ENCODE assay signal across 12 mouse cellular contexts in the genomic region with DNA sequence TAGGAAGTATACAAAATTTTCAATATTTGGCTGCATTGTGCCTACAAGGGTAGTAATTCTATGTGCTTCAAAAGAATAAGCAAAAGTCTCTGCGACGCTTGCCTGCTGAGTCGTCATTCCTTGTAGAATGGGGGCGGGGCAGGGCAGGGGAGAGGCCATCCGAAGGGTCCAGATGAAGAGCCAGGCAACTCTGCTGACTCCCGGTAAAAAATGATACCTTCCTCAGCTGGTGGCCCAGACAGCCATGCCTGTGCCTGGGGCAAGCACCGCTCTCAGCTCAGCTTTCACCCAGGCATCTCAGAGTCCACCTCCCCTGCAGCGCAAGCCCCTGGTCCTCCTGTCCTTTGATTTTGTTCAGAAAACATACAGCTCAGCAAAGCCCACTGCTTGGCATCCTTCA.
DNase-seq lines count a peak whose midpoint lies in the region; ATAC-seq and TF ChIP-seq lines count a peak whose summit lies in the region.
"Had no signal": no experiment of that assay in that cellular context is flagged by ENCODE, and none has a peak within 500 bp of the region (broad histone marks: within the 10 kb centered on the region; RNA-seq: fewer than 3 reads in every experiment).

No protein-coding gene starts in this region.

- H3K4me3 ChIP-seq in kidney, postnatal 0 days (replicated peaks; ENCODE audit: low read depth, low read length), result no peak overlapping the region
- H3K4me3 ChIP-seq in gastrocnemius, adult 2 months, result peak overlapping the region; percentile 24; the same call in 1 of the 2 replicates
- no peak overlapping the region for H3K4me3 ChIP-seq in hindbrain, embryonic 14.5 days (replicated peaks; ENCODE audit: low read length)
- no peak overlapping the region for H3K4me3 ChIP-seq in neural tube, embryonic 13.5 days
- no peak overlapping the region for H3K4me3 ChIP-seq in liver, postnatal 0 days (ENCODE audit: low read depth, low read length)
- H3K4me3 ChIP-seq: forebrain, embryonic 15.5 days had no signal

- H3K27me3 ChIP-seq in kidney, postnatal 0 days (ENCODE audit: insufficient read depth, low read length), result no peaks in the 10 kb centered on the region
- no peaks in the 10 kb centered on the region for H3K27me3 ChIP-seq in hindbrain, embryonic 14.5 days (ENCODE audit: control insufficient read depth, insufficient read depth, low read length)
- H3K27me3 ChIP-seq in neural tube, embryonic 13.5 days, result no peaks in the 10 kb centered on the region
- no peaks in the 10 kb centered on the region for H3K27me3 ChIP-seq in liver, postnatal 0 days (ENCODE audit: insufficient read depth, low read length)
- H3K27me3 ChIP-seq: forebrain, embryonic 15.5 days had no signal

- H3K27ac ChIP-seq in kidney, postnatal 0 days, result no peak overlapping the region
- peak overlapping the region; percentile 94 for H3K27ac ChIP-seq in gastrocnemius, adult 2 months
- no peak overlapping the region for H3K27ac ChIP-seq in hindbrain, embryonic 14.5 days
- no peak overlapping the region for H3K27ac ChIP-seq in neural tube, embryonic 13.5 days (replicated peaks)
- no peak overlapping the region for H3K27ac ChIP-seq in liver, postnatal 0 days (ENCODE audit: low read depth)
- H3K27ac ChIP-seq: forebrain, embryonic 15.5 days had no signal

- H3K9ac ChIP-seq in kidney, postnatal 0 days (ENCODE audit: low read depth, low read length), result no peak overlapping the region
- no peak overlapping the region for H3K9ac ChIP-seq in hindbrain, embryonic 14.5 days
- peak overlapping the region; percentile 47; the same call in 1 of the 2 replicates for H3K9ac ChIP-seq in neural tube, embryonic 13.5 days
- no peak overlapping the region for H3K9ac ChIP-seq in liver, postnatal 0 days (replicated peaks)
- H3K9ac ChIP-seq: forebrain, embryonic 15.5 days; lung, embryonic 14.5 days had no signal

- H3K9me3 ChIP-seq in kidney, postnatal 0 days (replicated peaks; ENCODE audit: low read length), result no peaks in the 10 kb centered on the region
- H3K9me3 ChIP-seq in hindbrain, embryonic 14.5 days (ENCODE audit: control insufficient read depth, low read length), result no peaks in the 10 kb centered on the region
- no peaks in the 10 kb centered on the region for H3K9me3 ChIP-seq in neural tube, embryonic 13.5 days
- H3K9me3 ChIP-seq in liver, postnatal 0 days (ENCODE audit: low read length), result no peaks in the 10 kb centered on the region
- H3K9me3 ChIP-seq: forebrain, embryonic 15.5 days had no signal

- intact Hi-C loops in gastrocnemius, adult 2 months (cut with DNase I), result loop anchor here (2.0 kb wide), 1 partner anchor 79 kb away; no protein-coding TSS in a partner anchor

- H3K36me3 ChIP-seq in kidney, postnatal 0 days (ENCODE audit: insufficient read depth, low read length), result no peaks in the 10 kb centered on the region
- H3K36me3 ChIP-seq in hindbrain, embryonic 14.5 days (replicated peaks; ENCODE audit: control insufficient read depth, insufficient read depth), result no peaks in the 10 kb centered on the region
- H3K36me3 ChIP-seq in neural tube, embryonic 13.5 days, result no peaks in the 10 kb centered on the region
- no peaks in the 10 kb centered on the region for H3K36me3 ChIP-seq in liver, postnatal 0 days (replicated peaks; ENCODE audit: insufficient read depth, low read length)
- H3K36me3 ChIP-seq: forebrain, embryonic 15.5 days had no signal

- peak; percentile 47 for DNase-seq in kidney, postnatal 0 days (ENCODE audit: low spot score)
- DNase-seq in kidney, adult 11 months, result no peak
- peak; percentile 79 for DNase-seq in gastrocnemius, adult 2 months
- no peak for DNase-seq in hindbrain, embryonic 14.5 days (ENCODE audit: low spot score)
- DNase-seq in liver, postnatal 0 days, result no peak
- no peak for DNase-seq in layer of hippocampus, adult 11-12 months (ENCODE audit: low spot score)
- DNase-seq: left cerebral cortex, postnatal 4 days; lung, embryonic 14.5 days; right cerebral cortex, postnatal 25 days; thymus, postnatal 4 days had no signal

- TF ChIP-seq CTCF in kidney, postnatal 0 days (IDR thresholded peaks at IDR 0.05; ENCODE audit: low read depth), result no peak
- no peak for TF ChIP-seq CTCF in gastrocnemius, adult 2 months (IDR thresholded peaks at IDR 0.05)
- TF ChIP-seq CTCF in liver, postnatal 0 days (IDR thresholded peaks at IDR 0.05; ENCODE audit: low read depth), result no peak

- ATAC-seq in kidney, postnatal 0 days (replicated peaks; ENCODE audit: low FRiP score, low read depth), result no peak
- ATAC-seq in hindbrain, embryonic 14.5 days (ENCODE audit: low FRiP score), result no peak
- ATAC-seq in neural tube, embryonic 13.5 days (ENCODE audit: low read depth), result no peak
- ATAC-seq in liver, postnatal 0 days, result no peak
- ATAC-seq: forebrain, embryonic 15.5 days had no signal

- H3K4me2 ChIP-seq in kidney, postnatal 0 days (ENCODE audit: low read length), result no peak overlapping the region
- H3K4me2 ChIP-seq in hindbrain, embryonic 14.5 days (replicated peaks), result peak overlapping the region; percentile 24
- H3K4me2 ChIP-seq in neural tube, embryonic 13.5 days, result peak overlapping the region; percentile 5; the same call in 1 of the 2 replicates
- no peak overlapping the region for H3K4me2 ChIP-seq in liver, postnatal 0 days (ENCODE audit: low read depth, low read length)
- H3K4me2 ChIP-seq: forebrain, embryonic 15.5 days; lung, embryonic 14.5 days had no signal

- H3K4me1 ChIP-seq in kidney, postnatal 0 days (replicated peaks; ENCODE audit: insufficient read depth, low read length), result 0 out of 2 replicates have a peak, but pooled peaks cover 1% of the 10 kb centered on the region
- H3K4me1 ChIP-seq in hindbrain, embryonic 14.5 days (replicated peaks; ENCODE audit: control insufficient read depth, insufficient read depth, low read length), result 0 out of 2 replicates have a peak, but pooled peaks cover 6% of the 10 kb centered on the region
- peaks cover 10% of the 10 kb centered on the region; the same call in 1 of the 2 replicates for H3K4me1 ChIP-seq in neural tube, embryonic 13.5 days (replicated peaks)
- no peaks in the 10 kb centered on the region for H3K4me1 ChIP-seq in liver, postnatal 0 days (ENCODE audit: insufficient read depth)
- H3K4me1 ChIP-seq: forebrain, embryonic 15.5 days had no signal

- WGBS in kidney, postnatal 0 days, result 25% methylated on average over 8 of the region's 8 CpGs
- 36% methylated on average over 8 of the region's 8 CpGs for WGBS in hindbrain, embryonic 14.5 days
- WGBS in neural tube, embryonic 13.5 days, result 39% methylated on average over 8 of the region's 8 CpGs
- WGBS in liver, postnatal 0 days (ENCODE audit: insufficient replicate concordance), result 60% methylated on average over 8 of the region's 8 CpGs

- no peak for TF ChIP-seq EP300 in liver, postnatal 0 days (IDR thresholded peaks at IDR 0.05; ENCODE audit: low read depth)

Comparison
In these comparisons a context has a peak if more than half of its experiments do, and no peak if none do; other contexts are left out.
1. DNase-seq: peak in kidney, postnatal 0 days (single experiment) and gastrocnemius, adult 2 months (single experiment); none in kidney, adult 11 months (single experiment), hindbrain, embryonic 14.5 days (single experiment), liver, postnatal 0 days (single experiment) and layer of hippocampus, adult 11-12 months (single experiment).
2. H3K4me2 ChIP-seq: peak in hindbrain, embryonic 14.5 days (single experiment) and neural tube, embryonic 13.5 days (single experiment); none in kidney, postnatal 0 days (single experiment) and liver, postnatal 0 days (single experiment).